Mouse (Mus musculus) left cerebral cortex, postnatal 25 days (tissue): ENCODE results near the gene Sbno2. TPM values are rescaled to one million over a fixed set of nuclear protein-coding genes. Genes with fewer than 3 reads are reported as not detected.

Experiments
- DNase-seq, 2 experiments: peaks; one replicate each; pipeline ENCODE4 v3.0.0; 2022; ENCODE audit warnings: low spot score in 2 of 2, mixed read lengths in 1 of 2
- intact Hi-C: fragments of 180-260 bp; cut with DNase I; formaldehyde crosslinking; loops from one replicate; pipeline ENCODE4 v1.15.1; 2025
- total RNA-seq, 2 experiments: library from RNA; stranded (reverse); gene quantifications; 2 replicates each; pipeline ENCODE4 v1.2.3; 2021

The Sbno2 gene
- total RNA-seq, 2 experiments from 2014 or later = 17.8 to 17.9 TPM

DNA sequence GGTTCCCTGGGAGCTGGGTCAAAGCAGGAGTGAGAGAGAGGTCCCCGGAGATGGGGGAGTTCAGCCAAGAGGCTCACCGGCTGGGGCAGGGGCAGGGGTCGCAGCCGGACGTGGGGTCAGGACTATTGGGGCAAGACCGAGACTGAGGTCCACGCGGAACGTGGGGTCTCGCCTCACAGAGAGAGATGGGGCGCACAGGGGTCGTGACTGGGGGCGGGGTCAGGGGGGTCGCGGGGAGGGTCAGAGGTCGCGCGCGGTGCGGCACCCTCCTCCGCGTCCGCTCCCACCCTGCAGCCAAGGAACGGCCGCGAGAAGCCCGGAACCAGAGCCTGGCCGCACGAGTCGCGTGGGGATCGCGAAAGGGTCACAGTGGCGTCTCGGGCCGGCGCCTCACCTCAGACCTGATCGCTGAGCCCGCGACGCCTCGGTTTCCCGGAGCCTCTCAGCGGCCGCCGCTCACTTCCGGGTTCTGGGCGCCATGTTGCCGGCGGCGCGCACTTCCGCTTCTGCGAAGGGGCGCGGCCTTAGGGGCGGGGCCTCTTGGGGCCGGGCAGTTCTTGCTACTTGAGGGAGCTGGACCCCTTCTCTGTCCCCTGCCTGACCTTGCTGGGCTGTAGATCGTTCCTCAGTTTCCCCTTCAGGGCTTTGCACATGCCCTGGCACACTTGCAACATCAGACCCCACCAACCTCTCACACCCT is 3.0 kb downstream of the Sbno2 start:
- intact Hi-C loops = no loop called here
- DNase-seq = peak; percentile 84 to 86

DNA sequence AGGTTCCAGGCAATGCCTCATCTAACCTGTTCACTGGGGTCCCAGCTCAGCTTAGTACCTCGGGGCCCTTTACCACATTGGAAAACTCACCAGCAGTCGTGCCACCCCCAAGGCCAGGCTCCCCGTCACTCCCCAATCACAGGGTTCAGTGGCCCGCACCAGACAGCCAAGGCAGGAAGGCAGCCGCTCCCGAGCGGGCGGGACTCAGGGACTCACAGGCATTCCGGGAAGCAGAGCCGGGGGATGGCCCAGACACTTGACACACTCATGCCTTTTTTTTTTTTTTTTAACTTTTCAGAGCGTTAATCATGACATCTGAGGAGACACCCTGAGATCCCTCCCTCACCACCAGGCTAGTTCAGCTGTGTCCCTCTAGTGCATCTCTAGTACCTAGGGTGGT is 4.4 kb downstream of the Sbno2 start:
- intact Hi-C loops = no loop called here
- DNase-seq = no peak

DNA sequence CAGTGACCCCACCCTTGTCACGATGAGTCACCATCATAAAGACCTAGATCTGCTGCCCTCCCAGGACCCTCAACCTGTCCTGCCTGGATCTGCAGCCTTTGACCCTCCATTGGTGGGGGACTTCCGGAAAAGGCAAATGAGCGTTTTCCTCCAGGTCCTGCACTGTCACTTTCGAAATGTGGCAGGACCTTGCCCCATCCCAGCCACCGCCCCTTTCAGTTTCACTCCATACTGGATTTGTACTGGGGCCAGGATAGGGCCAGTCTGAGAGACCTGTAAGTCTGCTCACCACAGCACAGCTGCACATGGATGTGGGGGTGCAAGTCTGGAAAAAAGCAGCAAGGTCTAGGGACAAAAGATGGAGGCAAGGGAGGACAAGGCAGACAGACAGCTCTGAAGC is 6.7 kb downstream of the Sbno2 start:
- intact Hi-C loops = no loop called here
- no peak for DNase-seq

DNA sequence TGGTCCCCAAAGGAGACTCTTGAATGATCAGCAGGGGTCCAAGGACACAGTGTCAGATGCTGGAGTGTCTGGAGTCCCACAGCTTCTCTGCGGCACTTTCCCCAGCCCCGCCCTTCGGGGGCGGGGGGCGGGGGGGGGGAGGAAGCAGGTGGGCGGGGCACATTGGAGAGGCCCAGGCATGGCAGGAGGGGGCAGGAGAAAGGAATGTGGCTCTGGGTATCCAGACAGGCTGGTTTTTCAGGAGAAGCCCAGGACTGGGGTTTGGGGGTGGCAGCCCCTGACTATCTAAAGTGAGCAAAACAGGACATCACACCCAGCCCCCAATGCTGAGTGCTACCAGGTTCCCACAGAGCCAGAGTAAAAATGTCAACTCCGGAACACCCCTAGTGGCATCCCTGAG is 8.1 kb downstream of the Sbno2 start:
- intact Hi-C loops = no loop called here
- DNase-seq = no peak

DNA sequence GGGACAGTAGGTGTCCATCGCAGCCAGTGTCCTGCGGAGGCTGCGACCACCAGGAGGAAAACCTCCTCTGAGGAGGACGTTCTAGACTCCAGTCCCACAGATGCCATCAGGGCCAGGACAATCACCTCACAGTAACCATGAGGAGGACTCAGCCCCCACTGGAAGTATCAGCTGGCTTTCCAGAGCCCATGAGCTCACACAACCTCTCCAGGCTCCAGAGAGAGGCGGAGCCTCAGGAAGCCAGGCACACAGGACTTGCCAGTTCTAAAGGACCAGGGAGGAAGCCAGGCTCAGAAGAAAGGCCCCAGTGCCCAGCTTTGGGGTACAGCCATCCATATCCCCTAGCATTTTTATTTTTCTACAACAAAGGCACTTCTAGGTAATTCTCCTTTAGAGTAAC is 9.8 kb downstream of the Sbno2 start:
- intact Hi-C loops = no loop called here
- DNase-seq = no peak

DNA sequence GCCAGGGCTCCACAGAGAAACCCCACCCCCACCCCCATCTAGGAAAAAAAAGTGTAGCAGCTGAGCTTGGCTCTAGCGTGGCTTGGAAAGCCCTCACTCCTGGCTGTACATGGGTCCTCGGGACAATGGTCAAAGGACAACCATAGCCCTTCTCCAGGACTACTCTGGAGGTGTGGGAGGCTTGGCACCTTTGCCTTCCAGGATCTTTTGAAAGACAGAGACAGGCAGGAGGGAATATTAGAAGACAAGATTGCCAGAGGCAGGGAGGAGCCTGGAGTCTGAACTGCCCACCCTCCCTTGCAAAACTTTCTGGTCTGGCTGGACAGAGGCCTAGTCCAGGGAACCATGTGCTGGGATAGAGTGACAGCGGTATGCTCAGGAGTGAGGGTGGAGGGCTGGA is 10.7 kb downstream of the Sbno2 start:
- intact Hi-C loops = no loop called here

DNA sequence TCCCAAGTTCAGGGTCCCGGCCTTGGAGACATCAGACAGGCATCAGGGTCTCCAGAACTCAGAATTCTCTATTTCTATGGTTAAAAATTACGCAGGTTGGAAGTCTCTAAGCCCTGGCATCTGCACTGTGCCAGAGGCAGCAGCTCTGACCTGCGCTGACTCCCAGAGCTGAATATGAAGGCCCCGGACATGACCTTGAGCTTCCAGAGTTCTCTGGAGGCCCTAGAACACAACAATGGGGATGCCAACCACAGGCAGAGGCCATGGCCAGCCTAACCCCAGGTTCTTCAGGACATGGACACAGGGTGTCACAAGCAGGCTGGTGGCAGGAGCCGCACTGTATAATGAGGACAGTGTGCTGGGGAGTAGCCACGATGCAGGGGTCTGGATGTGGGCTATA is 11.3 kb downstream of the Sbno2 start:
- DNase-seq = no peak
- intact Hi-C loops = no loop called here

More for the DNA sequence above, 10.7 kb downstream of the Sbno2 start:
- no peak for DNase-seq

DNA sequence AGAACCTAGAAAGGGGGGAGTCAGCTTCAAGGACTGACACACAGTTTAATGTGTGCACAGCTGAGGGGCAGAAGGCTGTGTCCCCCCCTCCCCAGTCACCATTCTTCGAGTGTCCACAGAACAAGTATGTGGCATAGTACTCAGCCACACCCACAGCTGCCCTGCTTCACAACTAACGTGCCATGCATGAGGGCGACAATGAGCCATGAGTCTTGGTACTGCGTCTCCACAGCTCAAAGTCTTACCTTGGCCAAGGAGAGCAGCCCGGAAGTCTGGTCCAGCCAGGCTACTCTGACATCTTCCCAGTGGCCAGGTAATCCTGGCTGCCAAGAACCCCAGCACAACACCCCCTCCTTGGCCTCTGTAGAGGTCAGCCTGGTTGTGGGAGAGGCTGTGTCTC is 12.7 kb downstream of the Sbno2 start:
- intact Hi-C loops = no loop called here

DNA sequence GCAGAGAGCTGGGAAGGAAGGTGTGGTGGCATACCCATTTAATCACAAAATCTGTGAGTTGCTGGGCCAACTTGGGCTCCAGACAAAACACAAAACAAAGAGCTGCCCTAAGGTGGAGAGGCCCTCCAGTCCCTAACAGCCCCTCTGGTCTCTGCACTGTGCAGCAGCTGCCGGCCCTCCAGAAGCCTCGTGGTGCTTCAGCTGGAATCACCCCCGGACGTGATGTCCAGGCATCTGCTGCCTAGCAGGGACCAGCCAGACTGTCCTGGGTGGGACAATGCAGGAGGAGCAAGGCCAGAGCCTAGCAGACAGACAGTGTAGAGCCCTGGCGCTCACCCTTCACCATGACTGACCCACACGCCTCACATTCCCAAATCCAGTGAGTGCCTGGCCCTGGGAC is 13.8 kb downstream of the Sbno2 start:
- intact Hi-C loops = no loop called here
- DNase-seq = no peak

More for the DNA sequence above, 12.7 kb downstream of the Sbno2 start:
- no peak for DNase-seq

DNA sequence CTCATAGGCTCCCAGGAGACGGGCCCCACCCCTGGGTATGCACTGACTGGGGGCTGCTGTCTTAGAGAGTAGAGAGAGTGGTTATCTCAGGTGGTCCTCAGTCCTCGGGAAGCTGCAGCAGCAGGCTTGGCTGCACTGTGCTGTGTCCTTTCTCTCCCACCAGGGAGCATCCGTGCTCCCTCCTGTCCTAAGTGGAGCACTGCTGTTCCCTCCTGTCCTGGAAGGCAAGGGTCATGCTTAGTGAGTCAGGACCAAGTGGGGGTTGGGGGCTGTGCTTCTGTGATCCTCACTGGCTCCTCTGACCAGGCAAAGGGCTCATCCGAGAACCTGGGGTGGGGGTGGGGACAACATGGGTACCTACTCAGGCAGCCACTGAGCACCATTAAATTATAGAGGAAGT is 16.2 kb downstream of the Sbno2 start:
- intact Hi-C loops = no loop called here
- DNase-seq = no peak

DNA sequence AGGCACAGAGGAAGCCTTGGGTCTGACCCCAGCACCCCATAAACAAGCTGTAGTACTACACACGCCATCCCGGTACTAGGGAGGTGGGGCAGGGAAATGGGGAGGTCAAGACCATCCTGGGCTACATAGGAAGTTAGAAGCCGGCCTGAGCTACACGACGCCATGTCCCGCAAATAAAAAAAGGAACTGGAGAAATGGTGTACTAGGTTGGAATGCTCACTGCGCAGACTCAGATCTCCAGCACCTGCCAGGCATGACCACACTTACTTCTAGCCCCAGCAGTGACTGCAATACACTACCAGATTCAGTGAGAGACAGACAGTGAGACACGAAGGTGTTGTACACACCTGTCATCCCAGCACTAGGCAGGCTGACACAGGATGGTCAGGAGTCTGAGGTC is 17.9 kb downstream of the Sbno2 start:
- intact Hi-C loops = no loop called here
- DNase-seq = no peak

DNA sequence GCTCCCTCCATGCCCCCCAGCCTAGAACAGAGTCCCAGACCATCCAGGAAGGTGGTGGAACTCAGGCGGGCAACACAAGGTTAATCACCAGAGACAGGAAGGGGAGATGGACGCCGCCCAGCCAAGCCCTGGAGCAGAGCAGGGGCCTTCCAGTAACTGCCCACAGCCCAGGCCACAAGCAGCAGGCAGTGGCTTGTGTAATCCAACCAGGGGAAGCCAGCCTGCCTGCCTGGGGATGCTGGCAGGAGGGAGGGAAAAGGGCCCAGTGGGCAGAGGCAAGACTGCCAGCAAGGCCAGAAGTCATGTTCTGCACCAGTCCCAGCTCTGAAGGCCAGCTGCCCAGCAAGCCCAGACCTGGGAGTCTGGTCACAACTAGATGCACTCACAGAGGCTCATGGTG is 18.5 kb downstream of the Sbno2 start:
- DNase-seq = no peak
- intact Hi-C loops = no loop called here

DNA sequence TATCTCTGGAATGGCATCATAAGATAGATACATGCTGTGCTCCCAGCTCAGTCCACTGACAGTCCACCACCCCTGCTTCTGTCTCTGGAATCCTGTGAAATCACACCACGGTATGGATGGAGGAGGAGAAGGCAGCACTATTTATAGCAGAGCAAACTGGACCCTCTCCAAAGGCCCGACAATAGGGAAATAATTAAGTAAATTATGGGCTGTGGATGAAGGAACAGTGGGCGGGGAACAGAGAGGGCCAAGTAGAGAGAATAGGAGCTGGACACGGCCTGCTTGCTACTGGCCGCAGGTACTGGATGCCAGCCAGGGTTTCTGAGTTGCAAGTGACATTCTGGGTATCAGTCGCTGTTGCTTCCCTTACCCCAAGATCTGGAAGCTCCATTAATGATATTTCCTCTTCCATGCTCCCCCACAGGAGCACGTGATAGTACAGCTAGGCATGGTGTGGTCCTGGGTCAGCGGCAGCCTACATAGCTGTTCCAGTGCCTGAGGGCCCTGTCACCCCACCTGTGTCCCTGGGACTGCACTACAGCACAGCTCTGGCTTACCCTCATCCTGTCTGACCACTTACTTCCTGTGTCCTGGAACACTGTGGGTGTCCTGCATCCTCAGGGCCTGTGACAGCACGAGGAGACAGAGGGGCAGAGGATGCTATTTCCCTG is 20.4 kb downstream of the Sbno2 start:
- intact Hi-C loops = no loop called here
- DNase-seq = peak; percentile 31 to 44

DNA sequence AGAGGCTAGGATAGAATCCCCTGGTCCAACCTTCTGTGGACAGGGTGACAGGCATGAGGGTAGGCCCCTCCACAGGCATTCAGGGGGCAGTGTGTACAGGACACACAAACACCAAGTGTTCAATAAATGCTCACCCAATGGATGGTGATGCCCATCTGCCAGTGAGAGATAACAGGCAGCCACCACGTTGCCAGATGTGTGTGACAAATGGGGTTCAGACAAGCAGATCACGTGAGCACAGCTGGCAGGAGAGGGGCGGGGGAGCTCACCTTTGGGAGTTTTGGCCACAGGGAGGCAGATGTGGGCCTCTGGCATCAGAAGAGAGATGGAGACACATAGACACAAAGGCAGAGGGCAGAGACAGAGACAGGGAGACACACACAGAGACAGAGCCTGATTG is 24.3 kb downstream of the Sbno2 start:
- intact Hi-C loops = no loop called here
- DNase-seq = no peak

DNA sequence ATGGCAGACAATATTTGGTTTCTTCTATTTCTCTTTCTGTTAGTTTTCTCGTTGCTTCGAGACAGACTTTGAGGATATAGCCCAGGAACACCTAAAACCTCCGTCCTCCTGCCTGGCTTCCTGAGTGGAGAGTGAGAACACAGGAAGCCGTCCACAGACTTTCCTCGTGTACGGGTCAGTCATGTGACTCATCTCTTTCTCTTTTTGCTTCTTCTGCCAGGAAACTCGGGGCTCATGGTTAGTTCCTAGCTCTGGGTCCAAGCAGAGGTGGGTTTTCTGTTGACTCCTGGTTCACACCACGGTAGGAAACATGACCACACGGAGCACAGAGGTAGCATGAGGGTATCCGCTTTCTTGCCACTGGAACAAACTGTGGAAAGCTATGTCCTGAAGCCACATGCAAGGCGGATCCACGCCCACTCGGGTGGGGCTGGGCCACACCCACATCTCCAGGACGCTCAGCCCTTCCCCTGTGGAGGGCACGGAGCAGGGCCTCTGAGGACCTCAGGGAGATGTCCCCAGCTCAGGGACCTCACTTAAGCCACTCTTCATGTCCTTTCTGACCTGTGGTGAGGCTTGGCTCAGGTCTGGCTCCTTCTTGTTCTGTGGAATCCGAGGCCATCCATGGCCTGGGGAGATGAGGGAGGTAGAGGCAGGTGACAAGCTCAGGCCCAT is 24.8 kb downstream of the Sbno2 start:
- DNase-seq = no peak
- intact Hi-C loops = no loop called here

DNA sequence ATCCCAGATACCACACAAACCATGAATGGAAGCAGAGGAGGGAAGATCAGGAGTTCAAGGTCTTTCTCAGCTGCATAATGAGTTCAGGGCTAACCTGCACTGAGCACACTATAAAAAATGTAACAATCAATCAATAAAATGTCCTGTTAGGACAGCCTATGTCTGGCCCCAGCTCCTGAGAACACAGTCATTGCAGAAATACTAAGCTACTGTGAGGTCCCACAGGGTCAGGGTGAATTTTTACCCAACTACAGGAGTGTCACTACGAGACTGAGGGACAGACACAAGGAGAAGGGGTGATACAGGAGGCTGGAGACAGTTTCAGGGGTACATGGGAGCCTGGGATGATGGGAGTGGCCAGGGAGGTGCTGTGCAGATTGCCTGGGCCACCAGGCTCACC is 27.0 kb downstream of the Sbno2 start:
- intact Hi-C loops = loop anchor here (5.0 kb wide), 1 partner anchor 34 kb away; no protein-coding TSS in a partner anchor

DNA sequence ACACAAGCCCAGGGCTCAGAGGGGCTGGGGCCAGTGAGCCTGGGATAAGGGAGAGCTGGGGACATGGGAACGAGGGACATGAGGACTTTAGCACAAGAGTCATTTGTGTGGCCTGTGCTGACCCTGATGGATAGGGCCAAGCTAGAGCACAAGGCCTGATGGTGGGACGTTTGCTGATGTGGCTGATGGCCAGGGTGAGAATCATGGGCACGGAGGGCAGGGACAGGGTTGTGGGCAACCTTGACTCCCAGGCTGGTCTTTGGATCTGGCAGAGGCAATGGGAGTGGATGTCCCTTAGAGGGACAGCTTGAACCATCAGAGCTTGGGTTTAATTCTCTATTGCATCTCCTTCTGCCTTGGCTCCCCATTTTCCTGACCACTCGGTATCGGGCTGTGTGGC is 28.1 kb downstream of the Sbno2 start:
- DNase-seq = no peak
- intact Hi-C loops = loop anchor here (5.0 kb wide), 1 partner anchor 35 kb away; no protein-coding TSS in a partner anchor

More for the DNA sequence above, 27.0 kb downstream of the Sbno2 start:
- DNase-seq = no peak

DNA sequence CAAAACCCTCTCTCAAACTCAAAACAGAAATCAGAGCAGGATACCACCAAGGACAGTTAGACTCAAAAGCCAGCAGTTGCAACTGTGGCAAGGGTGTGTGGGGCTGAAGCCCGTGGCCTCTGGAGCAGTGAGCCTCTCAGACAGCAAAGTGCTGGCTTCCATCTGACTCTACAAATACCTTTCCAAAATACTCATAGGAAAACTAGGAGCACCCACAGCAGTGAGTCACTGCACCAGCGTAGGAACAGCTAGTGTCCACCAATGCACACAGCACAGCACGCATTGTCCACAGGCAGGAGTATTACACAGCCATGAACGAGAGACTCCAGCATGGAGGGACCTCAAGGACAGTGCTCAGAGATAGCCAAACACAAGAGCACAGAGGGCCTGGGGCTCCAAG is 29.0 kb downstream of the Sbno2 start:
- no peak for DNase-seq
- intact Hi-C loops = loop anchor here (5.0 kb wide), 1 partner anchor 36 kb away; no protein-coding TSS in a partner anchor

DNA sequence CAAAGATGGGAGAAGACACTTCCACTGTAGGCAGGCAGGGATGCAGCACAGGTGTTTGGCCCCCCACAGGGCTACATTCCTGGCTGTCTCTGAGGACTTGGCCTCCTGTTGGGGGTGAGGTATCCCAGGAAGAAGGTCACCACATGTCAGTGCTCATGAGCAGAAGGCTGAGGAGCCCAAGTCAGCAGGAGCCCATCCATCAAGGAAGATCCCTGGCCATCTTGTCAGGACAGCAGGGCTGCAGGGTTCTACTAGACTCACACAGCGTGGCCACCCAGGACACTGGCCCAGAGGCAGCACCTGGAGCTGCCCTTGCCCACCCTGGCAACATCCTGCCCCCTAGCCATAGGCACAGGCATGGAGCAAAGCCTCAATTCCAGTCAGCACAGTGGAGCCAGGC is 29.4 kb downstream of the Sbno2 start:
- no peak for DNase-seq
- intact Hi-C loops = loop anchor here (5.0 kb wide), 1 partner anchor 36 kb away; no protein-coding TSS in a partner anchor

DNA sequence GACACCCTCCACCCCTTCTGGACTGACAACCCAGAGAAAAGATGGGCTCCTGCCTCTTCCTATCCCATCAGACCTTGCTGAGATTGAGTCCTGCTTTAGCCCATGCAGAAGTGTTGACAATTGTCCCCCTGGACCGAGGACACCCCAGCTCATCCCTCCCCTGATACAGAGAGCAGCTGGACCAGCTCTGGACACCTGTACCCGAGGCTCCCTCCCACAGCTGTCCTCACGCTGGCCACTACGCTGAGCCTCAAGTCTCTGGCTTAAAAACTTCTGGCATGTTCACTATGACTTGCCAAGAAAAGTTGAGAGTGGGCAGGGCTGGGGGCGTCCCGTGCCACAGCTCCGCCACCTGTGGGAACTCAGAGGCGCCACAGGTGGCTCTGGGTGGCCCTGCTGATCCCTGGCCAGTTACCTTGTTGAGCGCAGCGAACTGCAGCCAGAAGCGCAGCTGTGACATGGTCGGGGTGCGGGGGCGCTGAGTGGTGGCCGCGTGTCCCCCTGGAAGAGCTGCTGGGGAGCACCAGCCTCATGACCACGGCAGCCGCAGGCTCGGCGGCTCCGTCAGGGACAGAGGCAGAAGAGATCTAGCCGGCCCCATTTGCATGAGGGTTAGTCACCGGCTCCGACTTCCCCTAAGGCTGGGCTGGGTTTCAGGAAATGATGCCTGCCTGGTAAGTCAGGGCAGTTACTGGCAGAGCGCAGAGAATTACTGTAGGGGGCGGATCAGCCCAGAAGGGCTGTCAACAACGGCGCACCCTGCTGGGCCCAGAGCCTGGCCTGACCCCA is 30.4 kb downstream of the Sbno2 start:
- intact Hi-C loops = loop anchor here (5.0 kb wide), 1 partner anchor 37 kb away; no protein-coding TSS in a partner anchor
- DNase-seq = peak; percentile 45 to 74
